Mouse (Mus musculus): ENCODE measurements around the gene Cfap52.

Cfap52 gene

DNA sequence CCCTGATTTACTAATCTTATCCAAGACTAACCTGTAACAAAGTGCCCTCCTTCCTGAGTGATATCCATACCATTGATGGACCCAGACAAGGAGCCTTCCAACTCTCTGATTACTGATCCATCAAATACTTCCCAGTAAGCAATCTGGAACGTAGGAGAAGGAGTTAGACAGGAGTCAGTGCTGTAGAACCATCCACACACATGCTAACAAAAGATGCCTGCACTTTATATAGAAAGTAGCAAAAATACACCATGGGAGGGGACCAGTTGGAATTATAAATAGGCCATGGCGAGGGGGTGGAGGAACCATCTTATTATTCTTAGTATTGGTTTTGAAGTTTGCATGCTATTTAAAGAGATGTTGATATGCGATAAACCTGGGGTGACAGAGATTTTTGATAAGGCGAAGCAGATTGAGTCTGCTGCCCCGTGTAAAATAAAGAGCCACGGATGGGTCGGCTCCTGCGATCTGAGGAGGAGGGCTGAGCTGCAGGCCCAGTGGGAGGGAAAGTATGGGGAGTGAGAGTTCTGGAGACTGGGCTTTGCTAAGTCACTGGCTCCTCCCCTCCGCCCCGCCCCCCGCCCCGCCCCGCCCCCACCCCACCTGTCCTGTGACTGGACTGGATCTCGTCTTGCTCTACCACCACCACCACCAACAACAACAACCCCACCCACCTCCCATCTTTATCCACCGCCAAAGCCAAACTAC is 38.9 kb downstream of the Cfap52 start:
- DNase-seq (ENCODE audit: low spot score): no peak

DNA sequence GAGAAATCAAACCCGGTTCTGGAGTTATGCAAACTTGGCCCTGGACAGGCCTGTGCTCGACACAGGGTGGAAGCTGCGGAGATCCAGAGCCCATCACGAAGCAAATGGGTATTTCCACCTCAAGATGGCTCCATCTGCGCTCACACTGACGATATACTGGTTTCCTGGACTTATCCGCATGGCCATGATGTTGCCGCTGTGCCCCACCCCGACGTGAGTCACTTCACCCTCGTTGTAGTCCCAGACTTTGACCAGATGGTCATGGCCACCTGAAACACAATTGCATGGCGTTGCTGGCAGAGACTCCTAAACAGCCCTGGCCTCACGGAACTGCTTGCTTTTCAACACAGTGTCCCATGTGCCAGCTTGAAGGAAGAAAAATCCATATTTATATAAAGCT is 40.5 kb downstream of the Cfap52 start:
- no peak for DNase-seq (ENCODE audit: low spot score)

DNA sequence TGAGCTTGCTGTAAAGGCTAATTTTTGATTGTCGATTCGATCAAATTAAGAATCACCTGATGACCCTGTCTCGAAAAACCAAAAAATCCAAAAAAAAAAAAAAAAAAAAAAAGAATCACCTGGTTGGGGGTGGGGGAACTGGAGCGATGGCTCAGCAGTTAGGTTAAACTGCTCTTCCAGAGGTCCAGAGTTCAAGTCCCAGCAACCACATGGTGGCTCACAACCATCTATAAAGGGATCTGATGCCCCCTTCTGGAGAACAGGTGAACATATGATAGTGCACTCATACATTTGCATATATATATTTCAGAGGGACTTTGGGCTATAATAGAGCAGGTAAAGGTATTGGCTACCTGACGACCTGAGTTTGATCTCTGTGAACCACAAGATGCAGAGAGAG is 41.7 kb downstream of the Cfap52 start:
- no peak for DNase-seq (ENCODE audit: low spot score)

DNA sequence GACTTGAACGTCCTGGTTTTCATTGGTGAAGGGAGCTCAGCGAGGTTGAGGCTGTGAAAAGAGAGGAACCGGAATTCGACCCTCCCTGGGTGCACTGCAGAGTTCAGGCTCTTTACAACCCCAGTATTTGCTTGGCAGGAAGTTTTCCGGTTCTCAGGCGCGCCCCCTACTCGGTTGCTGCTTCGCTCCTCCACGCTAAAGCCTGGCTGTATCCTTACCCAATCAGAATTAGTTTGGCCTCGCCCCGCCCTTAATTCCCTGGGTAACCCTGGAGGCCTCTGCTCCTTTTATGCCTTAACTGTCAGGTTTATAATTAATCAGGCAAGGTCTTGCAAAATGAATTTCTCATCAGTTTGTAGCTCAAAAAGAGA is 42.7 kb downstream of the Cfap52 start:
- peak; percentile 36 for DNase-seq (ENCODE audit: low spot score)

DNA sequence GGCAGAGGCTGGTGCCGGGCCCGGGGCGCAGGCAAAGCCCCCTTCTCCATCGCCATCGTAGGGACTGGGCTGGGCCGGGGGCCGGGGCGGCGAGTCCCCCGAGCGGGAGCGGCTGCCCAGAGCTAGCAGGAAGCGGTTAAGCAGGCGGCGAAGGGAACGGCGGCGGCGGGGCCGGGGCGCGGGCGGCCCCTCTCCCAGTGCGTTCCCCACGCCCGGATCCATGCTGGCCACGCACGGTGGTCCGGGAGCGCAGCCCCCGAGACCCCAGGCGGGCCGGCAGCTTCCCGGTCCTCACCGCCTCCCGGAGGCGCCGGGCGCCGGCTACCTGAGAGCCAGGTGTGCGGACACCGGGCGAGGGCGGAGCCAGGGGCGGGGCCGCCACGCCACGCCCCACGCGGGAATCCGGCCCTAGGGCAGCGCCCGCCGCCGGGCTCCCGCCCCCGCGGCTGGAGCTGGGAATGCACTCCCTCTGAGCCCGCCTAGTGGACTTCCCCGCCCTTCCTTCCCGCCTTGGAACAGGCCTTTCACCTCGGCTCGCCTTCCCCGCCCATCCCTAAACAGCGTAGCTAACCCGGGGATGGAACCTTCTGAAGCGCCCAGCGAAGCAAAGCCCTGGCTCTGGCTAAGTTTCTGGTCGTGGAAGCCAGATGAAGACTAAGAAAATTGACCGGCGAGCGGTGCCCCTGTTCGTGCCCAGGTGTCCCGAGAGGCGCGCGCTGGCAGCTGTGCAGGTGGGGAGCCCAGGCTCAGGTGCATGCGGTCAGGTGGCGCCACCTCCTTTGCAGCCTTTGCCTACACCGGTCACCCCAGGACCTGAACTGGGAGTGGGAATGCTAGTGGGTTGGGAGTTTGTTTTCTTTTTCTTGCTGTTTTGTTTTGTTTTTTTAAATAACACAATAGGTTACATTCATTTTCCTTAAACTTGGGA is 43.4 kb downstream of the Cfap52 start, which contains the start of gene Usp43:
Usp43 (minus strand) TSS at position 327 of the 928 bp plus-strand sequence.
- peak; percentile 58 for DNase-seq (ENCODE audit: low spot score)

DNA sequence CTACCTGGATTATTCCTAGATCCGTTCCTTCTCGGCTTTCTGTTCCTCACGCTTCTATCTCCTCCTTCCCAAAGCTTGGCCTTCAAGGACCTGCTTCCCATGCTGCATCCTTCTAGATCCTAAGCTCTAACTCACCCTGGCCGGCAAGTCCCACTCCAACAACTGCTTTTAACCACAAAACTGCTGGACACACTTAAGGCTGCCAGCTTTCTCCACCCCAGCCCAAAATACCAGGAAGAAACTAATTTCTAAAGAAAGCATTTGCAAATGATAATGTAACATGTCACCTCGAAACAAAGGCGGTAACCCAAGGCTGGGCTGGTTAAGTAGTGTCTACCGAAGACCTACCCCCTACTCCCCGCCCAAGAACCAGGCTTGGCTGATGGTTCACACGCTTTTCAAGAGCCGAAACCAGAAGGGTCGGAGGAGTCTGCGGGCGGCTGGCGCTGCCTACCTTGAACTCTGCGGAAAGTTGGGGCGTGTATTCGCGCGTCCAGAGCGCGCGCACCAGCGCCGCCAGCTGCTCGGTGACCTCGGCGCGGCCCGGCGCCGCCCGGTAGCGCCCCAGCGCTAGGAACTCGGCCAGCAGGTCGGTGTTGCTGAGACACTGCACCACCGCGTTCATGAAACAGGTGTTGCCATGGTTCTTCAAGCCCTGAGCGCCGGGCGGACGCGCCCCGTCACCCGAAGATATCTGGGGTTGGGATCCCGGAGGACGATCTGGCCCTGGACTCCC is 44.2 kb downstream of the Cfap52 start:
- DNase-seq (ENCODE audit: low spot score): peak; percentile 27

DNA sequence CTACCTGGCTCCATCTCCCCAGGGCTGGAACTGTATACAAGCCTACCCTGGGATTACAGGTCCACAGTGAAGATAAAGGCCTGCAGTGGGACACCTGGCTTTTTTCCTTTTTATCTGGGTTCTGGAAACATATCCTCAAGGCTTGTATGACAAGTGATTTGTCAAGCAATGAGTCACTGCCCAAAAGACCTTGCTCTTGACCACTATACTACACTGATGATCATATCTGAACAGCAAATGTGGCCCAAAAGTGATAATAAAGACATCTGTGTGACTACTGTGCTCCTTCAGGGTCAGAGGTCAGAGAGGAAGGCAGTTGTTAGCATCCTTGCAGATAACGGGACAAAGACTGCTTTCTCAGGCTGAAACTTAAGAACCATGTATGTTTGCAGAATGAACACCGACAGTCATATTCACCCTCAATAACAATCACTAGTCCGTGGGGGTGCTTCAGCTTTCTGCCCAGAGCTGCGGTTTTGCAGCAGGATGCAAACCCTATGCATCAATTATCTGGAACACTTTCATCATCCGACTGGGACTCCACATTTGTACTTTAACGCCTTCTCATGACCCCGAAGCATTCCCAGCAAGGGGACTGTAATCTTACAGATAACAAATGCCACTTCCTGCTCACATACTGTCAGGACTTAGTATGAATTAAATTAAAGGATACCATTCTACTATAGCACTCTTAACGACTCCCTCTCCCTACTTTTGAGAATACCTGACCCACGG is 45.1 kb downstream of the Cfap52 start:
- no peak for DNase-seq (ENCODE audit: low spot score)

DNA sequence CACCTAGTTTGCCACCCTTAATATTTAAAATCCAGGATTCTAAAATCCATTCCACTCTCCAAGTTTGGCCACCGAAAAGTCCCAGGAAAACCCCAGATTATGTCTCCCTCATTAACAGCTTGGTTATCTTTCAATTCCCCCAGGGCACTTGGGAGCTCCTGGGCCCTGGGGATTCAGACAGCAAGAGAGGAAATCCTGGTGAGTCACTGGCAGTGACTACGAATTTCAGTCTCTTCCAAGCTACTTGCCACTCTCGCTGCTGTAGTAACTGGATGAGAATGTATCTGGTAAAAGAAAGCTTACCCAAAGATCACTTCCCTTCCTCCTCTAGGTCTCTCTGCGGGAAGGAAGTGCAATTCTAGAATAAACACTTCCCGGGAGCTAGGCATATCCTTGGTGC is 45.9 kb downstream of the Cfap52 start:
- DNase-seq (ENCODE audit: low spot score): no peak

DNA sequence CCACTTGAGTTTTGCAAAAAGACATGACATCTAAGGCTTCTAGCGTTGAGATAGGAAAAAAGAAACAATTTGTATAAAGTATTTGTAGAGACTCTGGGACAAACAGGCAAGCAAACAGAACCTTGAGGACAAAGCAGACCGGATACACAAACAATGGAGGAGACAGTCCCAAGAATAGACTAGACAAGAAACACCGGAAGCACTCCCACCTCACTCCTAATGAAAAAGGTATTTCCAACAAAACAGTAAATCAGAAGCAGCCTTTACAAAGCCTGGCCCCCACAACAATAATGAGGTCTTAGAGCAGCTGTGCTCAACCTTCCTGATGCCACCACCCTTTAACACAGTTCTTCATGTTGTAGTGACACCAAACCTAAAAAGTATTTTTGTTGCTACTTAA is 48.3 kb downstream of the Cfap52 start:
- no peak for DNase-seq (ENCODE audit: low spot score)

DNA sequence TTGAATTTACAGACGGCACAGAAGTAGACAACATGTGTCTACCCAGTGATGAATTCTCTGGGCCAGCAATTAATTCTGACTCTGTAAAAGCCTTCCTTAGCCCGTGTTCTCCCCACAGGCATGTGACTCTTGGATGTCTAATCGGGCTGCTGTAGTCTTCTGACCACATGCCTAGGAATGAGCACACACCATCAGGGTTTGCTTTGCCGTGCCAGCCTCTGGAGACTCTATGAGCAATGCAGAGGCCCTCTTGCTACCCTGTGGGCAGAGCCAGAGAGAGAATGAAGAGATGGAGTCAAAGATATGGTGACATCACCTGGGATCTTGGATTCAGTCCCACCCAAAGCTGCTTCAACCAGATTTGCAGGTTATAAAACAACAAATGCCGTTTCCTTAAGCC is 54.4 kb downstream of the Cfap52 start:
- DNase-seq (ENCODE audit: low spot score): no peak

DNA sequence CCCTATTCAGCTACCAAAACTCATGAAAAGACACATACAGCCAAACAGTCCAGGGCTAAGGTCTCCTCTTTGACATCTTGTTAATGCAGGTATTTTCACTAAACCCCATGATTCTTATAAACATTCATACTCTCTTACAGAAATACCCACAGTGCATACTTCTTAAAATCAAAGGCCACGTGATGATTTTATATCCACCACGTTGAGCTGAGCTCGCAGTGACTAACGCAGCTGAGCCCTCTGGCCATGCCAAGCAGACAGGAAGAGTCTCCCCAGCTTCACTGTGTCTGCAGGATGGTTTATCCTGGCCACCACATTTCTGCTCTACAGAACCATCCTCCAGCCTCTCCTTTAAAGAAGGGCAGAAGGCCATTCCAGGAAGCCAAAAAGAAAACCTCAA is 61.7 kb downstream of the Cfap52 start:
- no peak for DNase-seq (ENCODE audit: low spot score)

DNA sequence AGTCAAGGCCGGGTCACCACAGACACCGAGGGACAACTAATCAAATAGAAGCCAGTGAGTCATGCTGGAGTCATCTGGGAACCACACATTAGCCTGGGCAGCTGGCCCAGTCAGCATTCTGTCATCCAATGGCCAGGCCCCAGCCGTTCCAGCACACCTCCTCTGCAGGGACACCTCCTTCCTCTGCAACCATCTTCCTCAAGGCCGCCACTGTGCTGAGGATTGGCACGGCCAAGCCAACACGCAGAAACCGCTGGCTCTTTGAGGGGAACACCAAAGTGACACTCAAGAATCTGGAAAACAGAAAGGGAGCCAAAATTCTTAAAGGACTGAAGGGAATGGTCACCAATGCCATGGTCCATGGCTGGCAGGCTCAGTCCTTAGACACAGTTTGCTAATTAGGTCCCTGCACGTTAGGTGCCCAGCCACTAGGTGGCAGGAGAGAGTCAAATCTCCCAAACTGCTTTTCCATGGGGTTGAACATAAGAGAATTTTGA is 68.3 kb downstream of the Cfap52 start:
- peak; percentile 58 for DNase-seq (ENCODE audit: low spot score)

DNA sequence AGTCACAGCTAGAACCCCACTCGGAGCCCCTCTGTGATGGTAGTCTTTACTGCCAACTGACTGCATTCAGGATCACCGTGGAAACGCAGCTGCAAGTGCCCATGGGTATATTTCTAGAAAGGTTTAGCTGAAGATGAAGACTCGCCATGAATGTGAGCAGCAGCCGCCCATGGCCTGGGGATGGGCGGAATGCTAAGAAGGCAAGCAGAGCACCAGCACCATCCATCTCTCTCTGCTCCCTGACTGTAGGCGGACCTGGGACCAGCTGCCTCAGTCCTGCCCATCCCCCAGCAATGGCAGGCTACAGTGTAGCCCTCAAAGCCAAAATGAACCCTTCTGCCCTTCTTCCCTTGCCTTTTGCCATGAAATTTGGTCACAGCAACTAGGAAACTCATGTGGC is 69.8 kb downstream of the Cfap52 start:
- DNase-seq (ENCODE audit: low spot score): no peak

DNA sequence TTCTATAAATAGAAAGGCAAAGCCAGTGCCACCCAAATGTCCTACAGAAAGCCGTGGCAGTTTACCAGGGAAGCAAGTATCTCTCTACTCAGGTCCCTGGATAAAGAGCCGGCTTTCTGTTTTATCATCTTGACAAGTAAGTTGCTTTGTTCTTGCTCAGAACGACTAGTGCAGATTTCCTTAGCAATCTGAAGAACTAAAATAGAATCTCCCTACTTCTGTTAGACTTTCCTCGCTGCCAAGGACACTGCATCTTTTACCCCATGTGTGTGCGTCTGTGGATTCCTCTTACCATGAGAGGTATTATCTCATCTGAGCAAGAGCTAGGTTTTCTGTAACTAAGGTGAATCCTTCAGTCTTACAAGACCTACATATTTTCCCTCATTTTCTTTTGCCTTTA is 76.9 kb downstream of the Cfap52 start:
- DNase-seq (ENCODE audit: low spot score): no peak

DNA sequence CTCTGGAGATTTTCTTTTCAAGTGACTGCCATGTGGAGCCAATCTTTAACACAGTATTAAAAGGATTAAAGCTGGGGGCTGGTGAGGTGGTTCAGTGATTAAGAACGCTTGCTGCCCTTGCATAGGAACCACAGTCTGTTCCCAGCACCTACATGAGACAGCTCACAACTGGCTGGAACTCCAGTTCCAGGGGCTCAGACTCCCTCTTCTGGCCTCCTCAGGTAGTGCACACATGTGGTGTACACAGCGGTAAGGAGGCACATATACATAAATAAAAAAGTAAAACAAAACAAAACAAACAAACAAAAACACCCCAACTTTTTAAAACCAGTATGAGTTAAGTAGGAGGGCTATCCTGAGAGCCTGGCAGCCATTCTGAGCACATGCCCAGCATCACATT is 79.5 kb downstream of the Cfap52 start:
- DNase-seq (ENCODE audit: low spot score): no peak
